Mouse (Mus musculus): ENCODE data around the gene Ceacam12. TPM values are rescaled to one million over a fixed set of nuclear protein-coding genes. Genes with fewer than 3 reads are reported as not detected.

Ceacam12 gene
- not detected for polyA plus RNA-seq (2017; shearing (Covaris generic))

DNA sequence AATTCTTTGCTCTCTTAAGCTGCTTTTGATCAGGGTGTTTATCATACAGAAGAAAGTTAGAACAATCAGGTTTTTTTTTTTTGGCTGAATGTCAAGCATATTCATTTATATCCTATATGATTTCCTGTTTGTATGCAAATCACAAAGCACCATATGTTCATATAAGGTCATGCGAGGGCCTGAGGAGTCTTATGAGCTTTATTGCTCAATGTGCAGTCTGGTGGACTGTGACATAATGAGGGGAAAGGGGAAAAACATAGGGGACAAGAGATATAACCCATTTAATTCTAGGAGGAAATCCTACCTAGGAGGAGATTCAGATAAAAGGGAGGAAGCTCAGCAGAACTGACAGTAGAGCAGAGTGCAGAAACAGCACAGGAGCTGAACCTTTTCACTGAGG, at the start of gene Ceacam12:
Ceacam12 (plus strand) TSS at position 301 of the 400 bp plus-strand sequence.

Other genes starting within 250 kb of the Ceacam12 start
- gene Gm5155, start 194.2 kb upstream of the Ceacam12 start, polyA plus RNA-seq (2017; shearing (Covaris generic)) = not detected
- not detected for gene Ceacam11, start 93.8 kb upstream of the Ceacam12 start, polyA plus RNA-seq (2017; shearing (Covaris generic))
- not detected for gene Ceacam13, start 56.0 kb upstream of the Ceacam12 start, polyA plus RNA-seq (2017; shearing (Covaris generic))
- gene Igfl3, start 110.6 kb downstream of the Ceacam12 start, polyA plus RNA-seq (2017; shearing (Covaris generic)) = not detected
- gene Mill1, start 179.4 kb downstream of the Ceacam12 start, polyA plus RNA-seq (2017; shearing (Covaris generic)) = not detected

Measured in CD4-positive, CD25-positive, alpha-beta regulatory T cell (primary cell).